In the genomic region with DNA sequence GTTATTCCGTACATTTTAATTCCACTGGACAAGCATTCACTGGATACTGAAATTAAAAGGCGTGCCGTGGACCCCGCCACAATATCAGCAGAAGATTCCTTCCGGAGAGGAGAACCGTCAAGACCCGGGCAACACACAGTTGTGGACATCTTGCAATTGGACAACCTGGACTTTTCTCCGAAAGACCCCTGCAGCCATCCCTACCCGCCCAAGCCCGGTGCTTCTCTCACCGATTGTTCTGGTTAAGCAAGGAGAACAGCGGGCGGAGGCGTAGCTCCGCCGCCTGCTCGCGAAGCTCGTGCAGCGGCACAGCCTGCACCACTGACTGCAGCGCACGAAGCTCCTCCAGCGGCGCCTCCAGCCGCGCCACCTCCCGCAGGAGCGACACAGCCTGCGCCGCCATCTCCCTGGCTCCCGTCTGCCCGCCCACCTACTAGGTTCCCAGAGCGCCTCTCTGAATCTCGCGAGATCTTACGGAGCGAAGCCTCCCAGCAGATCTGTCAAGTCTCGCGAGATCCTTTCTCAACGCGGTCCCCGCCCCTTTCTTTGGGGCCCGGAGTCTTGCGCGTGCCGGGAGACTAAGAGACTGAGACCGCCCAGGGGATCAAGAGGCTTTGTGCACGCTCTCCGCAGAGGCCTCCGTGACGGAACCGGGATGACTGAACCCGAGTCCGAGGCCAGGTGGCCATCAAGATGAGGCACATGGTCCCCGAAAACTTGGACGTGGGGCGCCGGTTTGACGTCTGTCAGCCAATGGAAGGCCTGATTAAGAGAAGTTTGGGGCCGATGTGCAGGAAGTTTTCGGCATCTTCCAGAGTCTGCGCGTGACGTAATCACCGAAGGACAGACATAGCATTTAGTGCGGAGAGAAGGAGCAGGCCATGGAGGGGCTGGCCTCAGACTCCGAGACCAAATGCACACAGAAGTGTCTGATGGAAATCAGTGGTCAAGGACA, we compare ENCODE assay signal across 8 mouse cellular contexts. TPM values are rescaled to one million over a fixed set of nuclear protein-coding genes. Genes with fewer than 3 reads are reported as not detected.
A peak's percentile ranks its signal among the peaks of the same experiment; 100 is the strongest.
DNase-seq lines count a peak whose midpoint lies in the region; ATAC-seq and TF ChIP-seq lines count a peak whose summit lies in the region.

No protein-coding gene starts in this region.

- intact Hi-C loops in heart, postnatal 25 days (cut with DNase I) = loop anchor here (1.0 kb wide), 1 partner anchor 44 kb away; the partner anchor contains the start of gene Fbxw2

- H3K27me3 ChIP-seq in forebrain, embryonic 15.5 days = peaks cover 25% of the 10 kb centered on the region

- H3K36me3 ChIP-seq in ES-E14 (ENCODE audit: control insufficient read depth, insufficient read depth, low read length, poor library complexity, severe bottlenecking) = peaks cover 3% of the 10 kb centered on the region; the same call in 1 of the 2 replicates
- peaks cover 4% of the 10 kb centered on the region; the same call in 1 of the 2 replicates for H3K36me3 ChIP-seq in forebrain, embryonic 15.5 days

- peak; percentile 98 for ATAC-seq in forebrain, embryonic 15.5 days (replicated peaks)
- ATAC-seq in neutrophil, adult 5-6 weeks (ENCODE audit: extremely low read depth, insufficient number of reproducible peaks, low FRiP score, poor library complexity, severe bottlenecking) = peak; percentile 97

- peak; percentile 78 for TF ChIP-seq POLR2A in lung, adult 2 months (IDR thresholded peaks at IDR 0.05; ENCODE audit: borderline replicate concordance, extremely low read depth, low read depth, low read length)

- H3K9me3 ChIP-seq in ES-E14 (ENCODE audit: control insufficient read depth, insufficient read depth, low read depth, low read length) = no peaks in the 10 kb centered on the region
- H3K9me3 ChIP-seq in forebrain, embryonic 15.5 days = no peaks in the 10 kb centered on the region

- DNase-seq in ES-E14 (ENCODE audit: low read depth, low spot score) = peak; percentile 99
- DNase-seq in cerebellum, adult 11-12 months = peak; percentile 93
- DNase-seq in heart, postnatal 25 days (ENCODE audit: low spot score) = peak; percentile 91
- DNase-seq in layer of hippocampus, adult 18-20 months (ENCODE audit: low spot score in 2 of 2) = peak; percentile 90 to 96
- DNase-seq in lung, adult 2 months = peak; percentile 93
- DNase-seq in thymus, adult 18-20 months = peak; percentile 90 to 95

- H3K4me1 ChIP-seq in ES-E14 (ENCODE audit: control insufficient read depth in 2 of 2, insufficient read depth in 2 of 2, low read length in 2 of 2, poor library complexity in 1 of 2) = peaks cover 2 to 5% of the 10 kb centered on the region in 2 experiments; a peak in 1 of 4 replicates
- H3K4me1 ChIP-seq in forebrain, embryonic 15.5 days = peaks cover 32% of the 10 kb centered on the region
- peaks cover 5% of the 10 kb centered on the region for H3K4me1 ChIP-seq in lung, adult 2 months (ENCODE audit: control insufficient read depth, insufficient read depth, low read length)

- in situ Hi-C loops in ES-E14 (cut with MboI; ENCODE audit: low sequenced_read_pairs in 2 of 2, unreplicated experiment in 2 of 2) = no loop called here

- under 1% methylated on average over 67 of the region's 67 CpGs for WGBS in forebrain, embryonic 15.5 days
- under 1% methylated on average over 67 of the region's 67 CpGs for WGBS in lung, adult 2 months

- no peak for TF ChIP-seq CTCF in lung, adult 2 months (IDR thresholded peaks at IDR 0.05; ENCODE audit: insufficient read depth, low read length)

- peak overlapping the region; percentile 79 for H3K4me2 ChIP-seq in forebrain, embryonic 15.5 days (replicated peaks)

- peak overlapping the region; percentile 53; the same call in 1 of the 2 replicates for H3K27ac ChIP-seq in ES-E14 (ENCODE audit: insufficient read depth, low read depth, low read length, poor library complexity, severe bottlenecking)
- H3K27ac ChIP-seq in forebrain, embryonic 15.5 days (replicated peaks) = peak overlapping the region; percentile 89

- peak overlapping the region; percentile 72 to 92 for H3K4me3 ChIP-seq in ES-E14 (ENCODE audit: insufficient read depth in 1 of 2, low read depth in 1 of 2, low read length in 2 of 2, poor library complexity in 1 of 2, severe bottlenecking in 1 of 2)
- H3K4me3 ChIP-seq in forebrain, embryonic 15.5 days = peak overlapping the region; percentile 87
- peak overlapping the region; percentile 81 for H3K4me3 ChIP-seq in lung, adult 2 months (replicated peaks; ENCODE audit: extremely low read depth, low read depth, low read length)

- H3K9ac ChIP-seq in ES-E14 (ENCODE audit: insufficient read depth, low read depth, low read length, poor library complexity, severe bottlenecking) = peak overlapping the region; percentile 98
- H3K9ac ChIP-seq in forebrain, embryonic 15.5 days (replicated peaks) = peak overlapping the region; percentile 97

TF ChIP-seq in ES-E14, 5 proteins besides CTCF, POLR2A, EP300 and RAD21:
- peak; percentile 100 for TF ChIP-seq CHD2 (IDR thresholded peaks at IDR 0.05; ENCODE audit: low read depth, low read length)
- TF ChIP-seq ZNF384 (IDR thresholded peaks at IDR 0.05; ENCODE audit: low read depth, low read length) = no peak
- peak; percentile 71 for TF ChIP-seq HCFC1 (IDR thresholded peaks at IDR 0.05; ENCODE audit: borderline replicate concordance, insufficient read depth, low read length)
- no peak for TF ChIP-seq MAFK (IDR thresholded peaks at IDR 0.05; ENCODE audit: insufficient read depth, low read depth, low read length)
TF ChIP-seq in ES-E14: peak in this region for 2.

RNA-seq across cellular contexts. Expression of gene Cutal, which starts 3.4 kb away (rescaled TPM):
- total RNA-seq in ES-E14 (2012; rRNA removed) = 0.22 and 0.42 TPM in 2 replicates
- polyA plus RNA-seq in forebrain, embryonic 15.5 days (2015; fragmentation: Nextera tagmentation; extraction: Ambion mirVana) = 0.15 and 0.24 TPM in 2 replicates
- total RNA-seq in heart, postnatal 25 days (2021) = under 1 TPM; 0.57 to 0.98 TPM
- total RNA-seq in layer of hippocampus, adult 18-20 months (2021) = 1 to 10 TPM in 1 of 2 experiments, under 1 TPM in 1; 0.48 to 1.2 TPM
- polyA plus RNA-seq in lung, adult 2 months (2012; rRNA removed) = 30.6 and 30.8 TPM in 2 replicates
- total RNA-seq in neutrophil, adult 5-6 weeks (2017) = not detected in 2 replicates

RNA-seq across cellular contexts. Expression of gene Psmd5, which starts 4.0 kb away (rescaled TPM):
- 42.4 and 50.6 TPM in 2 replicates for total RNA-seq in ES-E14 (2012; rRNA removed)
- 101 and 108 TPM in 2 replicates for polyA plus RNA-seq in forebrain, embryonic 15.5 days (2015; fragmentation: Nextera tagmentation; extraction: Ambion mirVana)
- total RNA-seq in heart, postnatal 25 days (2021) = 10 to 100 TPM; 11.9 to 16.3 TPM
- total RNA-seq in layer of hippocampus, adult 18-20 months (2021) = 10 to 100 TPM; 39.4 to 41.4 TPM
- polyA plus RNA-seq in lung, adult 2 months (2012; rRNA removed) = 7.8 and 11.7 TPM in 2 replicates
- 17.1 and 17.7 TPM in 2 replicates for total RNA-seq in neutrophil, adult 5-6 weeks (2017)

RNA-seq across cellular contexts. Expression of gene Gm34653, which starts 38.0 kb away (rescaled TPM):
- total RNA-seq in ES-E14 (2012; rRNA removed) = 0.53 and 0.62 TPM in 2 replicates
- not detected in 2 replicates for polyA plus RNA-seq in forebrain, embryonic 15.5 days (2015; fragmentation: Nextera tagmentation; extraction: Ambion mirVana)
- total RNA-seq in heart, postnatal 25 days (2021) = not detected
- not detected for total RNA-seq in layer of hippocampus, adult 18-20 months (2021)
- not detected in 2 replicates for polyA plus RNA-seq in lung, adult 2 months (2012; rRNA removed)
- not detected in 2 replicates for total RNA-seq in neutrophil, adult 5-6 weeks (2017)

RNA-seq across cellular contexts. Expression of gene Phf19, which starts 43.0 kb away (rescaled TPM):
- 3.7 and 6.8 TPM in 2 replicates for total RNA-seq in ES-E14 (2012; rRNA removed)
- 5.2 and 6.5 TPM in 2 replicates for polyA plus RNA-seq in forebrain, embryonic 15.5 days (2015; fragmentation: Nextera tagmentation; extraction: Ambion mirVana)
- total RNA-seq in heart, postnatal 25 days (2021) = 1 to 10 TPM in 1 of 2 experiments, under 1 TPM in 1; 0.70 to 1.1 TPM
- under 1 TPM; 0.87 to 0.99 TPM for total RNA-seq in layer of hippocampus, adult 18-20 months (2021)
- 1.1 and 1.5 TPM in 2 replicates for polyA plus RNA-seq in lung, adult 2 months (2012; rRNA removed)
- total RNA-seq in neutrophil, adult 5-6 weeks (2017) = 3.9 and 5.1 TPM in 2 replicates

RNA-seq across cellular contexts. Expression of gene Fbxw2, which starts 44.7 kb away (rescaled TPM):
- total RNA-seq in ES-E14 (2012; rRNA removed) = 50.9 and 57.2 TPM in 2 replicates
- polyA plus RNA-seq in forebrain, embryonic 15.5 days (2015; fragmentation: Nextera tagmentation; extraction: Ambion mirVana) = 111 and 113 TPM in 2 replicates
- total RNA-seq in heart, postnatal 25 days (2021) = 10 to 100 TPM; 41.9 to 45.2 TPM
- 10 to 100 TPM; 76.8 to 80.0 TPM for total RNA-seq in layer of hippocampus, adult 18-20 months (2021)
- 46.0 and 59.3 TPM in 2 replicates for polyA plus RNA-seq in lung, adult 2 months (2012; rRNA removed)
- total RNA-seq in neutrophil, adult 5-6 weeks (2017) = 94.5 and 100 TPM in 2 replicates

Comparison
In these comparisons a context has a peak if more than half of its experiments do, and no peak if none do; other contexts are left out.
1. Peak in every context shown above with its lines: DNase-seq, ATAC-seq, H3K4me3 ChIP-seq and H3K27ac ChIP-seq.